Mouse (Mus musculus) brain, embryonic 14.5 days (tissue): Measurements from ENCODE around the gene Dedd.

Experiments
- CTCF ChIP-seq: fragments of 200-500 bp; IDR thresholded peaks from 2 replicates; pipeline ENCODE4 v1.5.1; 2012; ENCODE audit warnings: inconsistent platforms, mild to moderate bottlenecking, moderate library complexity, borderline replicate concordance; ENCODE audit not compliant: insufficient read depth, insufficient read length; ENCODE audit errors: extremely low read depth
- POLR2A ChIP-seq: fragments of 200-500 bp; IDR thresholded peaks from 2 replicates; pipeline ENCODE4 v1.6.1; 2012; ENCODE audit warnings: mild to moderate bottlenecking, inconsistent platforms, borderline replicate concordance; ENCODE audit not compliant: poor library complexity, insufficient read depth, insufficient read length, severe bottlenecking; ENCODE audit errors: extremely low read depth

GRCm38 (mm10) chr1:171365934-171366333 is 37.0 kb downstream of the Dedd start:
- no peak for TF ChIP-seq CTCF
- no peak for TF ChIP-seq POLR2A
